Mouse (Mus musculus) NIH3T3 (cell line): Measurements from ENCODE around the gene Gtf2i.

Experiments used
- DNase-seq: peaks from one replicate; pipeline ENCODE4 v3.0.0-alpha.2; 2012; ENCODE audit warnings: low read depth

Gtf2i gene

GRCm38 (mm10) chr5:134275556-134275955 lies 39.0 kb downstream of the Gtf2i start:
- no peak for DNase-seq

DNA sequence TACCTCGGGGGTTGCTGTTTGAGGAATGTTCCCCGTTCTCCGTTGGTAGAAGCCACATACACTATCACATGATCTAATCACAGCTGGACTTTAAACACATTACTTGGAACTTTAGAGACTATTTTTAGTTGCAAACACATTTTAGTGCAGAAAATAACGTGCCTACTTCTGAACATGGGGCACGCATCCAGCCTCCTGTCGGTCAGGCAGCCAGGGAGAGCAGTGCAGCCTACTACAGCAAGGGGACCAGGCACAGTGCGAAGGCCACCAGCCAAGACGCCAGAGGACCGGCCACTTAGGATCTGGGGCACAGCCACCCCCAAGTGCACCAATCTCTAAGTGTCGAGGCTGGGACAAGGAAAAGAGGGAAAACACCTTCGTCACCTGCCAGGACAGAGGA lies 39.5 kb downstream of the Gtf2i start:
- DNase-seq: no peak

DNA sequence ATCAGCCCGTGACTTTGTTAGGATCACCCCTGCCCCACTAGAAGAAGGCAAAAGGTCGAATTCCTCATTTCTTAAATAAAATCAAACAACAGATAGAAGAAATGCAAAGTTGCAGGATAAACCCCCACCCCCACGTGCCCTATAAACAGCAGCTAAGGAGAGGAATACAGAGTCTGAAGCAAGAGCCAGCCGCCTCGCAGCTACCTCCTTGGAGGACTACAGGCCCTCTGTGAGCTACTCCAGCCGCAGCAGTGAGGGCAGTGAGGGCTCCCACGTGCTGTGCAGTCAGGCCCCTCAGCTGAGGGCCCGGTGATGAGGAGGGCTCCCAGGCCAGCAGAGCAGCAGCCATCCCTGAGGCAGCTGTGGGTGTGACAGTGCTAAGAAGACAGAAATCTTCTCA lies 40.8 kb downstream of the Gtf2i start:
- DNase-seq: no peak

GRCm38 (mm10) chr5:134272761-134273160 lies 41.8 kb downstream of the Gtf2i start:
- DNase-seq: no peak

DNA sequence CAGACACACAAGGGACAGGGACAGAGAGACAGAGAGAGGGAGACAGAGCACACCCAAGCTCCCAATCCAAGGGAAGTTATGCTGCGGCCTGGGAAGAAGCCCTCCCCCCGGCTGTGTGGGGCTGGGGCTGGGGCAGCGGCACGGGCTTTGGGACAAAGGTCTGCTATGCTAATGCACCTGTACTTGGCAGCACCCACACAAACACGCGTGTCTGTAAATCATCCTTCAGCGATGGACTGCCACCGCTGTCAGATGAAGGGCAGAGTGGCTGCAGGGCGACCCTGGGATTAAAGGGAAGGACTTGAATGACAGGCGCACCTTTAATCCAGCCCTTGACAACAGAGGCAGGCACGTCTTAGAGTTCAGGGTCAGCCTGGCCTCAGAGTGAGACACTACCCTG lies 43.1 kb downstream of the Gtf2i start:
- no peak for DNase-seq

DNA sequence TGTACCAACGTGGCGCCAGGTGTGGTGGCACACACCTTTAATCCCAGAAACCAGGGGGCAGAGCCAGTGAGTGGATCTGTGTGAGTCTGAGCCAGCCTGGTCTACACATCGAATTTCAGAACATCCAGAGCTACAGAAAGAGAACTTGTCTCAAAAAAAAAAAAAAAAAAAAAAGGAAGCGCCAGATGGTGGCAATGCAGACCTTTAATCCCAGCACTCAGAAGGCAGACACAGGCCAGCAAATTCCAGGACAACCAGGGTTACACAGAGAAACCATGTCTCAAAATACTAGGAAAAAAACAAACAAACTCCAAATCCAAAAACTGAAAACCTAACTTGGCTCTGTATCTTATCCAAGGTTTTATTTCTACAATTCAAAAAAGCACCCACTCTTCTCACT lies 44.0 kb downstream of the Gtf2i start:
- DNase-seq: no peak

DNA sequence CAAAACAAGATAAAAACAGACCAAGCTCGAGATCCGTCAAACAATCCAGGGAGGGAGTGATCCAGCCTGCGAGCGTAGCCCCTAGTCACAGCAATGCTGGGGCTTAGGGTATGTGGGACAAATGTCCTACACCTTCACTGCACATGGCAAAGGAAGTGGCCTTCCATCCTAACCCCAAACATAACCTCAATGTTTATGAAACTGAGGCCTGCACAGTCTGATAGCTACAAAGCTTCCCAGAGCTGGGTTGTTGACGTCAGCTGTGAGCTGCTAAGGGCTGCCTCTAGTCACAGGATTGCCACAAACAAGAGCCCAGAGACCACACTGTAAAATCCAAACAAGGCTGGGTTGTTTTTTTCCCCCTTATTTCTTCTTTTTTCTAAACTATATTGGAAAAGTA lies 44.8 kb downstream of the Gtf2i start:
- no peak for DNase-seq

- DNase-seq: no peak
Observed at GRCm38 (mm10) chr5:134268751-134269150, 45.8 kb downstream of the Gtf2i start.

DNA sequence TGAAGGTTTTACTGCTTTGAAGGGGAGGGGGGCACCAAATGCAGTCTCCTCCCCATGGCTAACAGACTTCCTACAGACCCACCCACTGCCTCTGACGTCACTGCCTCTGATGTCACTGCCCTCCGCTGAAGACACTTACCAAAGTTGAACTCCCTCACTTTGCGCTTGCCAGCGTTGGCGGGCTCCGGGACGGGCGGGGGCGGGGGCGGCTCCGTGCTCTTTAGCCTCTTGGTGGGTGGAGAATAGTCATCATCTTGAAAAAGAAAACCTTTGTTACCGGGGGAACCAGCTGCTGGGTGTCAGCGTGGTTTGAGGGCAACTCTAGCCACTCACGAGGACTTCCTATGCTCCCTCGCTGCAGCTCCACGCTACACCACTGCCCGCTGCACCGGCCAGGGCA lies 48.2 kb downstream of the Gtf2i start:
- no peak for DNase-seq

DNA sequence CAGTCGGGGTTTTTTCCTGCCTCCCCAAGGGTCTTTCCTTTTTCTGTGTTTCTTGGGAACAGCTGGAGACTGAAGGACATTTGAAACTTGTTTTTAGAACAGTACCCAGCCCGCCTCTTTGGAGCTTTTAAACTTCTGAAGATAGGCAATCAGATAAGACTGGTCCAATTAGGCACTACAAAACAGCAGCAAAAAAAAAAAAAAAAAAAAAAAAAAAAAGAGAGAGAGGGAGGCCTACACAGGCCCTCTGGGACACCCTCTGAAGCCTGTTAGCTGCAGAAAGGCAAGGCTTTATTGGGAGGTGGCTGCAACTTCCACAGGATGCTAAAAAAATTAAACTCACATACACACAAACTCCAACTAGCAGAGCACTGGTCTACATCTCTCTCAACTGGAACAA lies 48.7 kb downstream of the Gtf2i start:
- DNase-seq: no peak

GRCm38 (mm10) chr5:134260001-134260636 lies 54.4 kb downstream of the Gtf2i start:
- no peak for DNase-seq

DNA sequence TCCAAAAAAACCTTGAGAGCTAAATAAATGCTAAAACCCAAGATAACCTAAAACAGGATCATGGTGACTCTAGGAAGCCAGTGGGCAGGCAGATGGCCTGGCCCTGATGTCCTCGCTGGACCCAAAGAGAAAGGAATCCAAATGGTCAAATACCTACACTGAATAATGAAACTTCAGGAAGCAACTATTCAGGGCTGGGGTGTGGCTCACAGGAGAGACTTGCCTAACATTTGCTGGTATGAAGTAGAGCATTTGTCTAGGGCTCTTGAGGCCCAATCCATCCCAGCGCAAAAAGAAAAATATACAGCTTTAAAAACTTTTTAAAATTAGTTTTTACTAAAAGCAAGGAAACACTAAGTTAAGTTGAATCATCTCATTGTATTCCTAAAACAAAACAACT lies 55.6 kb downstream of the Gtf2i start:
- DNase-seq: no peak

DNA sequence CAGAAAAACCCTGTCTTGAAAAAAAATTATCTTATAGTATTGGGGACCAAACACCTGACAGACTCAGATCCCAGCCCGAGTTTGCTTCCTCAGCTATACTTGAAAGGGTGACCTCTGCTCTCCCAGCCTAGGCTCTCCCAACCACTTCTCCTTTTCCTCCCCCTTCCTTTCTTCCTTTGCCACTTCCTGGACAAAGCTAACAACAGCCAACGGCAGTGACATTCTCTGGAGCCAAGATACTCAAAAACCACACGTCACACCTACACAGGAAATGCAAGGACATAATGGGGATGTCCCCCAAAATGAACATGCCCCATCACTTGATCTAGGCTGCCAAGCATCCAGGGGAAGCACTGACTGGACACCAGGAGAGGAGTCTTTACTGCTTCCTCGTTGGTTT lies 56.2 kb downstream of the Gtf2i start:
- no peak for DNase-seq

- DNase-seq: no peak
Observed at GRCm38 (mm10) chr5:134257349-134258031, 57.1 kb downstream of the Gtf2i start.

- no peak for DNase-seq
Observed at GRCm38 (mm10) chr5:134255294-134255693, 59.3 kb downstream of the Gtf2i start.

- no peak for DNase-seq
Observed at GRCm38 (mm10) chr5:134253806-134254205, 60.8 kb downstream of the Gtf2i start.

GRCm38 (mm10) chr5:134251083-134251482 lies 63.5 kb downstream of the Gtf2i start:
- no peak for DNase-seq

DNA sequence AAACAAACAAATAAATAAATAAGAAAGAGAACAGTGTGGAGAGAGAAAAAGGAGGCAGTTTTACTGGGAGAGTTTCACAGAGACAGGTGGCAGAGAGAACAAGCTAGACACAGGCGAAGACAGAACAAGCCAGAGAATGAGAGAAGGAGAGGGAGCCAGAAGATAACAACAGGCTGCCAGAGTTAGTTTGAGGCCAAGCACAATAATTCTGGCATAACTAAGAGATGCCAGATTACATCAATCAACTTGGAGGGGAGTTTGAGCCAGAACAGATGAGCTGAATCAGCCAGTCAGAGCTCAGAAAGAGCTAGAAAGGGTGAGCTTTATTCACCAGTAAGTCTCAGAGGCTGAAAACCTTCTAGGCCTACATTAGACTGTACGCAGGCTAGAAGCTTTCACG lies 64.0 kb downstream of the Gtf2i start:
- peak; percentile 30 for DNase-seq

DNA sequence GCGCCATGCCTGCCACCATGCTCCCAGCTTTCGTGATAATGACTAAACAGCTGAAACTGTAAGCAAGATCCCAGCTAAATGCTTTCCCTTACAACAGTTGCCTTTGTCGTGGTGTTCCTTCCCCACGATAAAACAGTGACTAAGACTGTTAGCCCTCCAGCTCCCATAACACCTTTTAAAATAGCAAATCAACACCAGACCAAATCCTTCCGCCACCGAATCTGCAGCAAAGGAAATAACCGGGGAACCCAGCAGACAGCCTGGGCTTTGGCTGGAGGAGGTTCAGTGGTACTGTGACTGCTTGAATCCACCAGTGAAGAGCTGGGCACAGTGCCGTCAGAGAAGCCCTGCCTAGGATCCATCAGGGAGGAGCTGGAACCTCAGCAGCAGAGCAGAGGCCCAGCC lies 65.3 kb downstream of the Gtf2i start:
- DNase-seq: no peak

- DNase-seq: peak; percentile 23
Observed at GRCm38 (mm10) chr5:134248608-134249244, 65.8 kb downstream of the Gtf2i start.

DNA sequence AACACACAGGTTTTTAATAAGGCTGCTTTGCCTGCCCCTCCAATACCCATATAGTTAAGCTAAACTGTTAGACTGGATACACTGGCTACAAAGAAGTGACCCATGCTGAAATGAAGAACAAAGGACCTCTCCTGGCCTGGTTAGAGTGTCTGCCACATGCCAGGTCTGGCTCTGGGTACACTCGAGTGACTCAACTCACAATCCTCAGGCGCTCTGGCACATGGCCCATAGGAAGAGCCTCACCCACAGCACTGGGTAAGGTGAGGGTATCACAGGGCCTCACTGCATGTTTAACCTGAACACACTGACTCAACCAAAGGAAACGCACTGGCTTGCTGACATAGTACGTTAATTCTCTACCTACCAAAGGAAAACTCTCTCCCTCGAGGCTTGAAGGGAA lies 68.4 kb downstream of the Gtf2i start:
- DNase-seq: no peak

- no peak for DNase-seq
Observed at GRCm38 (mm10) chr5:134244890-134245289, 69.7 kb downstream of the Gtf2i start.

- no peak for DNase-seq
Observed at GRCm38 (mm10) chr5:134243661-134244436, 70.7 kb downstream of the Gtf2i start.
